Mouse (Mus musculus): ENCODE measurements at regions not wholly inside any gene's neighbourhood (a gene's known extent, or its start where the extent isn't known, plus 50 kb on each side); places are given as distances from the start of the nearest gene placed in this dataset.

GRCm38 (mm10) chr17:85919868-85920267 is 225.1 kb downstream of the Srbd1 start:
- no peak overlapping the region for H3K4me2 ChIP-seq (replicated peaks)
- H3K27me3 ChIP-seq (ENCODE audit: control insufficient read depth, insufficient read depth, low read length), result no peaks in the 10 kb centered on the region
- no peaks in the 10 kb centered on the region for H3K36me3 ChIP-seq (replicated peaks; ENCODE audit: control insufficient read depth, insufficient read depth)
- no peaks in the 10 kb centered on the region for H3K9me3 ChIP-seq (ENCODE audit: control insufficient read depth, low read length)
- no peak overlapping the region for H3K4me3 ChIP-seq (replicated peaks; ENCODE audit: low read length)
- H3K4me1 ChIP-seq (replicated peaks; ENCODE audit: control insufficient read depth, insufficient read depth, low read length), result no peaks in the 10 kb centered on the region
- H3K27ac ChIP-seq, result no peak overlapping the region
- 95% methylated on average over 7 of the region's 7 CpGs for WGBS
- ATAC-seq (ENCODE audit: low FRiP score) (no peak), DNase-seq (ENCODE audit: low spot score) (no peak)
- no peak overlapping the region for H3K9ac ChIP-seq

DNA sequence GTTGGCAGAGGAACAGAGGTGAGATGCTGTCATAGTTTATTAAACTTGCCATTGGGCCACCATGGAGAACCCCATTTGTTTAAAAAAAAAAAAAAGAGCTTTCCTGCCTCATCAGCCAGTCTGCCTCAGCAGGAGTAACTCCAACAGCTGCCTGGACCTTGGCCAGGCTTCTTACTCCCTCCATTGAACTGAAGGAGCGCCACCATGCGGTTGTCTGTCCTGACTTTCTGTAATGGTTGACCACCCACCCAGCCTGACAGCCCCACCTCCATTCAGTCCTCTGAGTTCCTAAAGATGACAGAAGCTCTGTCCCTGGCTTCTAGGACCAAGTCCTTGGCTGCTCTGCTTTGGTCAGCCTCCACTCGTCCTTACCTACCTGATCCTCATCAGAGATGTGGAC is 227.8 kb upstream of the Six2 start:
- no peak overlapping the region for H3K9ac ChIP-seq
- H3K4me3 ChIP-seq (replicated peaks; ENCODE audit: low read length), result no peak overlapping the region
- H3K4me1 ChIP-seq (replicated peaks; ENCODE audit: control insufficient read depth, insufficient read depth, low read length), result no peaks in the 10 kb centered on the region
- no peak overlapping the region for H3K4me2 ChIP-seq (replicated peaks)
- ATAC-seq (ENCODE audit: low FRiP score) (no peak), DNase-seq (ENCODE audit: low spot score) (no peak)
- no peaks in the 10 kb centered on the region for H3K36me3 ChIP-seq (replicated peaks; ENCODE audit: control insufficient read depth, insufficient read depth)
- 93% methylated on average over 3 of the region's 3 CpGs for WGBS
- H3K27ac ChIP-seq, result no peak overlapping the region
- H3K9me3 ChIP-seq (ENCODE audit: control insufficient read depth, low read length), result no peaks in the 10 kb centered on the region
- no peaks in the 10 kb centered on the region for H3K27me3 ChIP-seq (ENCODE audit: control insufficient read depth, insufficient read depth, low read length)

DNA sequence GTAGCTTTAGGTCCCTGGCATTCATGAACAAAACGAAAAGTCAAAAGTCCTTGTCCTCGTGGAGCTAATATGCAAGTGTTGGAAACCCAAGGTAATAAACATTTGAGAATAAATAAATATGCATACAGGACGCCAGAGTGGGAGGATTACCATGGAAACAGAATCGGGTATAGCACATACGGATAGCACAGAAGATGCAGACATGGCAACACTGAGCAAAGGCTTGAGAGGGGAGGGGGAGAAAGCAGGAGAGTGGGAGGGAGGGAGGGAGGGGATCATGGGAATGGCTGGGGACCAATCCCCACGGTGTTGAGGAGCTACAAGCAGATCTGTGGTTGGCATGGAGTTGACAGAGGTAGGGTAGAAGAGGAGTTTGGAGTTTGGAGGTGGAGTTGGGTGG is 226.0 kb upstream of the Six2 start:
- no peak overlapping the region for H3K27ac ChIP-seq
- H3K9me3 ChIP-seq (ENCODE audit: control insufficient read depth, low read length), result no peaks in the 10 kb centered on the region
- no peak for ATAC-seq (ENCODE audit: low FRiP score)
- H3K36me3 ChIP-seq (replicated peaks; ENCODE audit: control insufficient read depth, insufficient read depth), result no peaks in the 10 kb centered on the region
- no peak overlapping the region for H3K9ac ChIP-seq
- H3K4me1 ChIP-seq (replicated peaks; ENCODE audit: control insufficient read depth, insufficient read depth, low read length), result no peaks in the 10 kb centered on the region
- H3K27me3 ChIP-seq (ENCODE audit: control insufficient read depth, insufficient read depth, low read length), result no peaks in the 10 kb centered on the region
- no peak overlapping the region for H3K4me3 ChIP-seq (replicated peaks; ENCODE audit: low read length)
- H3K4me2 ChIP-seq (replicated peaks), result no peak overlapping the region
- WGBS, result 60% methylated on average over 6 of the region's 6 CpGs
- no peak for DNase-seq (ENCODE audit: low spot score)

- Histone ChIP-seq H3K4me2 (replicated peaks) (no peak overlapping the region), H3K27me3 (ENCODE audit: control insufficient read depth, insufficient read depth, low read length) (no peaks in the 10 kb centered on the region), H3K36me3 (replicated peaks; ENCODE audit: control insufficient read depth, insufficient read depth) (no peaks in the 10 kb centered on the region), H3K9me3 (ENCODE audit: control insufficient read depth, low read length) (no peaks in the 10 kb centered on the region), H3K4me3 (replicated peaks; ENCODE audit: low read length) (no peak overlapping the region), H3K9ac (no peak overlapping the region), H3K4me1 (replicated peaks; ENCODE audit: control insufficient read depth, insufficient read depth, low read length) (no peaks in the 10 kb centered on the region), H3K27ac (no peak overlapping the region)
- ATAC-seq (ENCODE audit: low FRiP score), result no peak
- no peak for DNase-seq (ENCODE audit: low spot score)
- WGBS, result 91% methylated on average over 3 of the region's 3 CpGs
Observed at GRCm38 (mm10) chr17:85908709-85909108, 220.6 kb upstream of the Six2 start.

DNA sequence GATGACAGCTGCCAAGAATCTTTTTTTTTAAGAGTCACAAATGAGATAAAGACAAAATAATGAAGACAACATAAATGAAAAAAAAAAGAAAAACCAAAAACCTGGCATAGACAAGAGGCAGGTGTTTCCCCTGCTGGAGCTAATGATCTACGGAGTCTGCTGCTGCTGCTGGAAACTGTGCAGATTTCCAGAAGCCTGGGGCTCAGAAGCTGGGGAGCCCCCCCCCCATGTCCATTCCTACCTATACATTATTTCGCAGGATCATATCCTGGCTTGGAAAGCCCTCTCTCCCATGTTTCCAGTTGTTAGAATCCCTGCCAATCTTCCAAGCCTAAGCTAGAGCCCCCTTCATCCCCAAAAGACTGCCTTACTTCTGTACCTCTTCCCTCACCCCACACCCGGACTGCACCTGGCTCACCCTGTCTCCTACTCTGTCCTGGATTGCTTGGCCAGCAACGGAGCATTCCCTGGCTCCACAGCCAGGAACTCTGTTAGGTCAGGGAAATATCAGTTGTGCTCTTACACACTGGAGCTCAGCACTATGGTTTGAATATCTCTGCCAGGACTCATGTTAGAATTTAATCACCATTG is 218.6 kb upstream of the Six2 start:
- ATAC-seq (ENCODE audit: low FRiP score), result no peak

DNA sequence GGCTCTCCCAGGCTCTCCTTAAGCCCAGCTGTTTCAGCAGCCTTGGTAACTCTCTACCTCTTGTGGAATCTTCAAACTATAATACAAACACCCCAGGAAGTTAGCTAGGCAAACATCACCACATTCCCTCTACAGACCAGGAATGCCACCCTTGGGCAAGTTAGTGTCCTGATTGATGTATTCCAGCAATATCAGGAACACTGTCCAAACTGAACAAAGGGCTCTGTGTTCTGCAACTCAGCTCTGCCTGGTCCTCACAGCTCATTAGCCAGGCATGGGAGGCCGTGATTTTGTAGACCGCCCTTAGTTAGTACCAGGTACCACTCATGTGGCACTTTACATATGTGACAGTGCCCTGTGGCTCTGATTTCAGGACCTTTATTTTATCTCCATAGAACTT is 214.5 kb upstream of the Six2 start:
- Histone ChIP-seq H3K27ac (no peak overlapping the region), H3K4me3 (replicated peaks; ENCODE audit: low read length) (no peak overlapping the region), H3K4me1 (replicated peaks; ENCODE audit: control insufficient read depth, insufficient read depth, low read length) (no peaks in the 10 kb centered on the region), H3K4me2 (replicated peaks) (no peak overlapping the region), H3K36me3 (replicated peaks; ENCODE audit: control insufficient read depth, insufficient read depth) (no peaks in the 10 kb centered on the region), H3K9me3 (ENCODE audit: control insufficient read depth, low read length) (no peaks in the 10 kb centered on the region), H3K27me3 (ENCODE audit: control insufficient read depth, insufficient read depth, low read length) (no peaks in the 10 kb centered on the region), H3K9ac (no peak overlapping the region)
- no peak for ATAC-seq (ENCODE audit: low FRiP score)
- WGBS, result 60% methylated on average over 2 of the region's 2 CpGs
- DNase-seq (ENCODE audit: low spot score), result no peak

More for the DNA sequence above, 218.6 kb upstream of the Six2 start:
- 70% methylated on average over 4 of the region's 4 CpGs for WGBS
- Histone ChIP-seq H3K4me3 (replicated peaks; ENCODE audit: low read length) (no peak overlapping the region), H3K9ac (no peak overlapping the region), H3K27me3 (ENCODE audit: control insufficient read depth, insufficient read depth, low read length) (no peaks in the 10 kb centered on the region), H3K4me1 (replicated peaks; ENCODE audit: control insufficient read depth, insufficient read depth, low read length) (no peaks in the 10 kb centered on the region), H3K4me2 (replicated peaks) (no peak overlapping the region), H3K27ac (no peak overlapping the region), H3K36me3 (replicated peaks; ENCODE audit: control insufficient read depth, insufficient read depth) (no peaks in the 10 kb centered on the region), H3K9me3 (ENCODE audit: control insufficient read depth, low read length) (no peaks in the 10 kb centered on the region)
- DNase-seq (ENCODE audit: low spot score), result no peak

DNA sequence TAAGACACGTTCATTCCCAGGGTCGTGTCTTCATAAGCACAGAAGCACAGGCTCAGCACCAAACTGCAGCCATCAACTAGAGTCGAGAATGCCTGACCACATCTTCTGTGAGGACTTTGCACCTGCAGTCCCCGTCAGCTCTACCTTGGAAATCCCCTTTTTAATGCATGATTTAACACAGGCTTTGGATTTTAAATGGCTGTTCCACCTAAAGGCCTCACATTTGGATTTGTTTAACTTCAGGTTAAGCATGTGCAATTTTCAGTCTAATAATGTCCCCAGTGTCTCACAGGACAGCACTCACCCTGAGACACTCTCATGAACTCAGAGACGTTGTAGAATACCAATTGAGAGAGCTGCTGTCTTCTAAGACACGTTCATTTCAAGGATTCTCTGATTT is 211.0 kb upstream of the Six2 start:
- no peak overlapping the region for H3K4me2 ChIP-seq (replicated peaks)
- no peaks in the 10 kb centered on the region for H3K36me3 ChIP-seq (replicated peaks; ENCODE audit: control insufficient read depth, insufficient read depth)
- no peak for ATAC-seq (ENCODE audit: low FRiP score)
- no peaks in the 10 kb centered on the region for H3K27me3 ChIP-seq (ENCODE audit: control insufficient read depth, insufficient read depth, low read length)
- DNase-seq (ENCODE audit: low spot score), result no peak
- H3K4me3 ChIP-seq (replicated peaks; ENCODE audit: low read length), result no peak overlapping the region
- H3K4me1 ChIP-seq (replicated peaks; ENCODE audit: control insufficient read depth, insufficient read depth, low read length), result no peaks in the 10 kb centered on the region
- H3K27ac ChIP-seq, result no peak overlapping the region
- WGBS, result 75% methylated on average over 6 of the region's 6 CpGs
- H3K9ac ChIP-seq, result no peak overlapping the region
- no peaks in the 10 kb centered on the region for H3K9me3 ChIP-seq (ENCODE audit: control insufficient read depth, low read length)

- no peaks in the 10 kb centered on the region for H3K4me1 ChIP-seq (replicated peaks; ENCODE audit: control insufficient read depth, insufficient read depth, low read length)
- H3K9me3 ChIP-seq (ENCODE audit: control insufficient read depth, low read length), result no peaks in the 10 kb centered on the region
- no peak overlapping the region for H3K4me2 ChIP-seq (replicated peaks)
- DNase-seq (ENCODE audit: low spot score) (no peak), ATAC-seq (ENCODE audit: low FRiP score) (0 out of 2 replicates have a peak, but pooled peaks have one; percentile 27)
- no peaks in the 10 kb centered on the region for H3K27me3 ChIP-seq (ENCODE audit: control insufficient read depth, insufficient read depth, low read length)
- WGBS, result 60% methylated on average over 5 of the region's 5 CpGs
- no peaks in the 10 kb centered on the region for H3K36me3 ChIP-seq (replicated peaks; ENCODE audit: control insufficient read depth, insufficient read depth)
- H3K9ac ChIP-seq, result no peak overlapping the region
- H3K27ac ChIP-seq, result no peak overlapping the region
- no peak overlapping the region for H3K4me3 ChIP-seq (replicated peaks; ENCODE audit: low read length)
Observed at GRCm38 (mm10) chr17:85895978-85896377, 207.9 kb upstream of the Six2 start.

GRCm38 (mm10) chr17:85891243-85891642 is 203.2 kb upstream of the Six2 start:
- H3K36me3 ChIP-seq (replicated peaks; ENCODE audit: control insufficient read depth, insufficient read depth), result no peaks in the 10 kb centered on the region
- no peaks in the 10 kb centered on the region for H3K27me3 ChIP-seq (ENCODE audit: control insufficient read depth, insufficient read depth, low read length)
- H3K27ac ChIP-seq, result no peak overlapping the region
- WGBS, result 75% methylated on average over 2 of the region's 2 CpGs
- H3K9ac ChIP-seq, result no peak overlapping the region
- H3K4me3 ChIP-seq (replicated peaks; ENCODE audit: low read length), result no peak overlapping the region
- no peaks in the 10 kb centered on the region for H3K4me1 ChIP-seq (replicated peaks; ENCODE audit: control insufficient read depth, insufficient read depth, low read length)
- ATAC-seq (ENCODE audit: low FRiP score), result no peak
- H3K4me2 ChIP-seq (replicated peaks), result no peak overlapping the region
- H3K9me3 ChIP-seq (ENCODE audit: control insufficient read depth, low read length), result no peaks in the 10 kb centered on the region
- DNase-seq (ENCODE audit: low spot score), result no peak
